26 mouse cellular contexts compared by ENCODE assay signal in genomic region chr6:101735107-101735506, GRCm38 (mm10).
"Had no signal": no experiment of that assay in that cellular context is flagged by ENCODE, and none has a peak within 500 bp of the region (broad histone marks: within the 10 kb centered on the region; RNA-seq: fewer than 3 reads in every experiment).

No protein-coding gene starts in this region.

- H3K36me3 ChIP-seq: heart, embryonic 13.5 days; heart, embryonic 15.5 days; hindbrain, embryonic 13.5 days; hindbrain, embryonic 15.5 days; kidney, embryonic 15.5 days; limb, embryonic 10.5 days; limb, embryonic 12.5 days had no signal

- ATAC-seq: hindbrain, postnatal 0 days; intestine, embryonic 16.5 days had no signal

- H3K4me3 ChIP-seq: gastrocnemius, adult 2 months; heart, embryonic 13.5 days; heart, embryonic 15.5 days; hindbrain, embryonic 13.5 days; hindbrain, embryonic 15.5 days; kidney, embryonic 15.5 days; layer of hippocampus, adult 2 months; left cerebral cortex, adult 2 months; limb, embryonic 10.5 days; limb, embryonic 12.5 days had no signal

- H3K9me3 ChIP-seq: heart, embryonic 15.5 days; hindbrain, embryonic 13.5 days; hindbrain, embryonic 15.5 days; kidney, embryonic 15.5 days; limb, embryonic 10.5 days; limb, embryonic 12.5 days had no signal

- DNase-seq: gastrocnemius, adult 2 months; gastrocnemius, postnatal 10 days; gastrocnemius, postnatal 25 days; heart, adult 18-20 months; heart, postnatal 14 days; heart, postnatal 36 days; kidney, adult 11 months; kidney, adult 2 months; kidney, adult 9 months; kidney, postnatal 14 days; kidney, postnatal 36 days; liver had no signal

- H3K9ac ChIP-seq: heart, embryonic 13.5 days; heart, embryonic 15.5 days; hindbrain, embryonic 13.5 days; hindbrain, embryonic 15.5 days; kidney, embryonic 15.5 days; limb, embryonic 12.5 days had no signal

- H3K27ac ChIP-seq: gastrocnemius, adult 2 months; heart, embryonic 13.5 days; heart, embryonic 15.5 days; hindbrain, embryonic 13.5 days; hindbrain, embryonic 15.5 days; hindbrain, postnatal 0 days; kidney, embryonic 15.5 days; kidney, postnatal 0 days; layer of hippocampus, adult 2 months; left cerebral cortex, adult 2 months; limb, embryonic 10.5 days; limb, embryonic 12.5 days had no signal

- H3K27me3 ChIP-seq: heart, embryonic 13.5 days; heart, embryonic 15.5 days; hindbrain, embryonic 13.5 days; hindbrain, embryonic 15.5 days; kidney, embryonic 15.5 days; limb, embryonic 12.5 days had no signal

- H3K4me1 ChIP-seq: heart, embryonic 13.5 days; heart, embryonic 15.5 days; hindbrain, embryonic 13.5 days; hindbrain, embryonic 15.5 days; kidney, embryonic 15.5 days; limb, embryonic 10.5 days; limb, embryonic 12.5 days had no signal

- H3K4me2 ChIP-seq: heart, embryonic 11.5 days; heart, embryonic 13.5 days; heart, embryonic 15.5 days; hindbrain, embryonic 13.5 days; hindbrain, embryonic 15.5 days; kidney, embryonic 15.5 days; limb, embryonic 12.5 days; liver, embryonic 11.5 days had no signal
